Mouse (Mus musculus) liver, adult 2 months (tissue): Measurements from ENCODE around the gene Kirrel3. TPM values are rescaled to one million over a fixed set of nuclear protein-coding genes. Genes with fewer than 3 reads are reported as not detected.

Experiments
- DNase-seq: peaks from one replicate; pipeline ENCODE4 v3.0.0-alpha.2; 2011; ENCODE audit warnings: low read depth, low spot score; ENCODE audit errors: extremely low read depth
- H3K27ac ChIP-seq: fragments of 200-500 bp; replicated peaks from 2 replicates; pipeline ENCODE4 v1.5.1; 2012; ENCODE audit warnings: low read depth, mild to moderate bottlenecking, control low read depth, inconsistent platforms, low read length; ENCODE audit not compliant: insufficient read depth
- H3K27me3 ChIP-seq: fragments of 200-500 bp; 2 replicates; pipeline ENCODE4 v1.6.1; 2012; ENCODE audit warnings: mild to moderate bottlenecking, moderate library complexity, low read length, inconsistent platforms; ENCODE audit not compliant: control insufficient read depth, insufficient read depth
- H3K36me3 ChIP-seq: fragments of 200-500 bp; 2 replicates; pipeline ENCODE4 v1.6.1; 2012; ENCODE audit warnings: low read length, inconsistent platforms; ENCODE audit not compliant: control insufficient read depth, insufficient read depth
- H3K4me1 ChIP-seq: fragments of 200-500 bp; 2 replicates; pipeline ENCODE4 v1.6.1; 2011; ENCODE audit warnings: low read length; ENCODE audit not compliant: control insufficient read depth, insufficient read depth
- H3K4me3 ChIP-seq: fragments of 200-500 bp; 2 replicates; pipeline ENCODE4 v1.5.1; 2011; ENCODE audit warnings: low read depth, mild to moderate bottlenecking, control low read depth, low read length, moderate library complexity; ENCODE audit not compliant: insufficient read depth
- H3K79me2 ChIP-seq: fragments of 200-500 bp; 2 replicates; pipeline ENCODE4 v1.6.1; 2012; ENCODE audit warnings: inconsistent platforms, mild to moderate bottlenecking, low read length, moderate library complexity; ENCODE audit not compliant: control insufficient read depth, insufficient read depth
- H3K9ac ChIP-seq: fragments of 200-500 bp; 2 replicates; pipeline ENCODE4 v1.6.1; 2012; ENCODE audit warnings: low read depth, mild to moderate bottlenecking, control low read depth, inconsistent platforms, low read length
- CTCF ChIP-seq: fragments of 200-500 bp; IDR thresholded peaks from 2 replicates; pipeline ENCODE4 v1.5.1; 2011; ENCODE audit warnings: low read depth, low read length, control low read depth
- POLR2A ChIP-seq: fragments of 200-500 bp; IDR thresholded peaks from 2 replicates; pipeline ENCODE4 v1.6.1; 2011; ENCODE audit warnings: low read length, control low read depth; ENCODE audit not compliant: insufficient read depth; ENCODE audit errors: extremely low read depth
- WGBS: fragments of 180-500 bp; shearing (Covaris S2); methylation state at CpG from one replicate; pipeline ENCODE4 v1.1.7; 2018; 5-methylcytosine and 5-hydroxymethylcytosine counted together
- polyA plus RNA-seq: library from polyadenylated mRNA; depleted of rRNA; stranded (reverse); fragments of >200 nt; gene quantifications from 2 replicates; pipeline ENCODE4 v1.2.3, GENCODE M21; 2012
- total RNA-seq: library from RNA; depleted of rRNA; stranded (reverse); fragments of >200 nt; gene quantifications from 2 replicates; pipeline ENCODE4 v1.2.3, GENCODE M21; 2014

The Kirrel3 gene
- total and polyA plus RNA-seq, 2 experiments, result 0.09 TPM; not detected in 1

- H3K4me3 ChIP-seq, result no peak overlapping the region
- no peak overlapping the region for H3K27ac ChIP-seq
- H3K79me2 ChIP-seq, result no peaks in the 10 kb centered on the region
- WGBS, result 34% methylated on average over 1 of the region's 1 CpGs
- H3K4me1 ChIP-seq, result no peaks in the 10 kb centered on the region
- no peaks in the 10 kb centered on the region for H3K27me3 ChIP-seq
- no peak for TF ChIP-seq POLR2A
- TF ChIP-seq CTCF, result no peak
- H3K9ac ChIP-seq, result no peak overlapping the region
- DNase-seq, result no peak
- no peaks in the 10 kb centered on the region for H3K36me3 ChIP-seq
These were observed 360.7 kb downstream of the Kirrel3 start for GRCm38 (mm10) chr9:34846440-34846839.

- H3K79me2 ChIP-seq, result no peaks in the 10 kb centered on the region
- no peak for DNase-seq
These were observed 362.0 kb downstream of the Kirrel3 start for GRCm38 (mm10) chr9:34847664-34848063.

GRCm38 (mm10) chr9:34851136-34851535, 365.4 kb downstream of the Kirrel3 start:
- no peak overlapping the region for H3K9ac ChIP-seq
- 86% methylated on average over 4 of the region's 4 CpGs for WGBS
- DNase-seq, result no peak

More at GRCm38 (mm10) chr9:34847664-34848063, 362.0 kb downstream of the Kirrel3 start:
- WGBS, result 50% methylated on average over 5 of the region's 5 CpGs
- no peaks in the 10 kb centered on the region for H3K27me3 ChIP-seq
- H3K4me1 ChIP-seq, result no peaks in the 10 kb centered on the region
- H3K4me3 ChIP-seq, result no peak overlapping the region
- no peak overlapping the region for H3K27ac ChIP-seq
- no peaks in the 10 kb centered on the region for H3K36me3 ChIP-seq
- TF ChIP-seq CTCF (peak; percentile 50; the same call in 1 of the 2 replicates), POLR2A (no peak)
- H3K9ac ChIP-seq, result no peak overlapping the region

GRCm38 (mm10) chr9:34857575-34857974, 371.9 kb downstream of the Kirrel3 start:
- no peak overlapping the region for H3K4me3 ChIP-seq
- H3K36me3 ChIP-seq, result no peaks in the 10 kb centered on the region
- no peaks in the 10 kb centered on the region for H3K27me3 ChIP-seq
- peak; percentile 38; the same call in 1 of the 2 replicates for TF ChIP-seq CTCF
- TF ChIP-seq POLR2A, result no peak
- no peak overlapping the region for H3K9ac ChIP-seq
- no peaks in the 10 kb centered on the region for H3K79me2 ChIP-seq
- peak; percentile 10 for DNase-seq
- no peak overlapping the region for H3K27ac ChIP-seq
- WGBS, result 59% methylated on average over 9 of the region's 9 CpGs
- no peaks in the 10 kb centered on the region for H3K4me1 ChIP-seq

More at GRCm38 (mm10) chr9:34851136-34851535, 365.4 kb downstream of the Kirrel3 start:
- TF ChIP-seq POLR2A, result no peak
- H3K79me2 ChIP-seq, result no peaks in the 10 kb centered on the region
- no peaks in the 10 kb centered on the region for H3K36me3 ChIP-seq
- H3K27me3 ChIP-seq, result no peaks in the 10 kb centered on the region
- H3K27ac ChIP-seq, result no peak overlapping the region
- no peak overlapping the region for H3K4me3 ChIP-seq
- no peaks in the 10 kb centered on the region for H3K4me1 ChIP-seq

- Histone ChIP-seq H3K27ac (no peak overlapping the region), H3K79me2 (no peaks in the 10 kb centered on the region), H3K36me3 (no peaks in the 10 kb centered on the region), H3K27me3 (no peaks in the 10 kb centered on the region), H3K9ac (no peak overlapping the region), H3K4me1 (no peaks in the 10 kb centered on the region), H3K4me3 (no peak overlapping the region)
- TF ChIP-seq CTCF (no peak), POLR2A (no peak)
- WGBS, result 89% methylated on average over 10 of the region's 10 CpGs
- DNase-seq, result no peak
These were observed 372.4 kb downstream of the Kirrel3 start for GRCm38 (mm10) chr9:34858071-34858470.

GRCm38 (mm10) chr9:34860934-34861333, 375.2 kb downstream of the Kirrel3 start:
- no peaks in the 10 kb centered on the region for H3K27me3 ChIP-seq
- H3K4me3 ChIP-seq, result no peak overlapping the region
- 34% methylated on average over 4 of the region's 4 CpGs for WGBS
- no peaks in the 10 kb centered on the region for H3K4me1 ChIP-seq
- no peaks in the 10 kb centered on the region for H3K79me2 ChIP-seq
- H3K36me3 ChIP-seq, result no peaks in the 10 kb centered on the region
- DNase-seq, result no peak
- TF ChIP-seq CTCF (no peak), POLR2A (no peak)
- no peak overlapping the region for H3K9ac ChIP-seq
- H3K27ac ChIP-seq, result no peak overlapping the region

GRCm38 (mm10) chr9:34861775-34862174, 376.1 kb downstream of the Kirrel3 start:
- H3K4me3 ChIP-seq, result no peak overlapping the region
- no peak for DNase-seq
- no peaks in the 10 kb centered on the region for H3K79me2 ChIP-seq
- no peaks in the 10 kb centered on the region for H3K27me3 ChIP-seq
- no peaks in the 10 kb centered on the region for H3K36me3 ChIP-seq
- 34% methylated on average over 2 of the region's 2 CpGs for WGBS
- H3K27ac ChIP-seq, result no peak overlapping the region
- no peak for TF ChIP-seq POLR2A
- peak; percentile 59 for TF ChIP-seq CTCF
- no peaks in the 10 kb centered on the region for H3K4me1 ChIP-seq
- no peak overlapping the region for H3K9ac ChIP-seq
